ENCODE assay signal across 8 mouse cellular contexts in the genomic region with DNA sequence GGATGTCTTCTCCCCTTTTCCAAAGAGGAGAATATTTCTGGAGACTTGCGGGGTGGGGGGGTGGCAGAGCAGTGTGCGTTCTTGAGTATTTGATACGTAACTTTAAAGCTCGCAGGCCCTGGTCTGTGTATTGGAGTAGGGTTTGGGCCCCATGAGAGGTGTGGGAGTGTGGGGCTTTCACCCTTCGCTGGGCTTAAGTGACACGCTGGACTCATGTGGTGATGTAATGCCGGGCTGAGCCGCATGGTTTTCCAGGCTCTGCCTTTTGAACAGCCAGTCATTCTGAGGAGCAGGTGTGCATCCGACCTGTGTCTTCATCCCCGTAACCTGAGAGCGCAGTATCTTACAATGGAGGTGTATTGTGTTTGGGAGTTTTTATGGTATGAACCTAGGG.
A peak's percentile ranks its signal among the peaks of the same experiment; 100 is the strongest.
DNase-seq lines count a peak whose midpoint lies in the region; ATAC-seq and TF ChIP-seq lines count a peak whose summit lies in the region.

No protein-coding gene starts in this region.

- WGBS in kidney, embryonic 14.5 days = 10% methylated on average over 11 of the region's 11 CpGs
- 11% methylated on average over 11 of the region's 11 CpGs for WGBS in hindbrain, embryonic 13.5 days
- WGBS in midbrain, postnatal 0 days = 10% methylated on average over 11 of the region's 11 CpGs
- WGBS in thymus, adult 2 months = 95% methylated on average over 11 of the region's 11 CpGs

- peak overlapping the region; percentile 71 for H3K4me3 ChIP-seq in kidney, embryonic 14.5 days (ENCODE audit: low read length)
- H3K4me3 ChIP-seq in hindbrain, embryonic 13.5 days = peak overlapping the region; percentile 93
- H3K4me3 ChIP-seq in midbrain, postnatal 0 days (ENCODE audit: low read depth, low read length) = peak overlapping the region; percentile 84
- H3K4me3 ChIP-seq in thymus, adult 2 months (ENCODE audit: control insufficient read depth, insufficient read depth, low read length) = no peak overlapping the region

- ATAC-seq in kidney, embryonic 14.5 days (ENCODE audit: low FRiP score, low TSS enrichment) = peak; percentile 58
- no peak for ATAC-seq in hindbrain, embryonic 13.5 days (ENCODE audit: low FRiP score)
- ATAC-seq in midbrain, postnatal 0 days (ENCODE audit: low FRiP score) = peak; percentile 31; the same call in 1 of the 2 replicates
- ATAC-seq in erythroid progenitor cell, adult 5-6 weeks (replicated peaks; ENCODE audit: low FRiP score, poor library complexity, severe bottlenecking) = no peak

- peak; percentile 56 for TF ChIP-seq CTCF in midbrain, postnatal 0 days (IDR thresholded peaks at IDR 0.05)
- TF ChIP-seq CTCF in thymus, adult 2 months (IDR thresholded peaks at IDR 0.05; ENCODE audit: borderline replicate concordance, control insufficient read depth, extremely low read depth, insufficient read depth, low read length, poor library complexity) = no peak

- peak overlapping the region; percentile 94 for H3K27ac ChIP-seq in kidney, embryonic 14.5 days (ENCODE audit: low read depth, low read length)
- H3K27ac ChIP-seq in hindbrain, embryonic 13.5 days = peak overlapping the region; percentile 100
- H3K27ac ChIP-seq in midbrain, postnatal 0 days (ENCODE audit: low read depth, low read length) = peak overlapping the region; percentile 99
- no peak overlapping the region for H3K27ac ChIP-seq in thymus, adult 2 months (ENCODE audit: control insufficient read depth, insufficient read depth, low read length)

- H3K4me1 ChIP-seq in kidney, embryonic 14.5 days (ENCODE audit: control insufficient read depth, insufficient read depth, low read length) = peaks cover 37% of the 10 kb centered on the region
- peaks cover 62% of the 10 kb centered on the region for H3K4me1 ChIP-seq in hindbrain, embryonic 13.5 days (replicated peaks)
- H3K4me1 ChIP-seq in midbrain, postnatal 0 days (ENCODE audit: insufficient read depth, low read length) = peaks cover 24% of the 10 kb centered on the region
- H3K4me1 ChIP-seq in thymus, adult 2 months (replicated peaks; ENCODE audit: control insufficient read depth, insufficient read depth, low read length) = peaks cover 32% of the 10 kb centered on the region

- no peaks in the 10 kb centered on the region for H3K9me3 ChIP-seq in kidney, embryonic 14.5 days (ENCODE audit: control insufficient read depth, low read length)
- H3K9me3 ChIP-seq in hindbrain, embryonic 13.5 days = no peaks in the 10 kb centered on the region
- no peaks in the 10 kb centered on the region for H3K9me3 ChIP-seq in midbrain, postnatal 0 days (ENCODE audit: low read length)

- peak overlapping the region; percentile 92 for H3K4me2 ChIP-seq in kidney, embryonic 14.5 days (replicated peaks; ENCODE audit: low read depth, low read length)
- H3K4me2 ChIP-seq in hindbrain, embryonic 13.5 days = peak overlapping the region; percentile 63
- peak overlapping the region; percentile 76 for H3K4me2 ChIP-seq in midbrain, postnatal 0 days (ENCODE audit: low read depth, low read length, poor library complexity, severe bottlenecking)

- no peaks in the 10 kb centered on the region for H3K36me3 ChIP-seq in kidney, embryonic 14.5 days (ENCODE audit: control insufficient read depth, insufficient read depth, low read length)
- no peaks in the 10 kb centered on the region for H3K36me3 ChIP-seq in hindbrain, embryonic 13.5 days
- no peaks in the 10 kb centered on the region for H3K36me3 ChIP-seq in midbrain, postnatal 0 days (ENCODE audit: insufficient read depth, low read length)
- H3K36me3 ChIP-seq in thymus, adult 2 months (ENCODE audit: control insufficient read depth, insufficient read depth, low read length) = no peaks in the 10 kb centered on the region

- no peak for DNase-seq in kidney, postnatal 36 days
- DNase-seq in cerebellum, postnatal 10 days = peak; percentile 74 to 77
- peak; percentile 64 for DNase-seq in midbrain, postnatal 0 days (ENCODE audit: low spot score)
- DNase-seq in thymus, adult 2 months = no peak
- DNase-seq in ovary, postnatal 14 days (ENCODE audit: low spot score) = no peak

- no peak for TF ChIP-seq POLR2A in thymus, adult 2 months (IDR thresholded peaks at IDR 0.05; ENCODE audit: control insufficient read depth, extremely low read depth, insufficient read depth, low read length, poor library complexity)

- peak overlapping the region; percentile 86; the same call in 1 of the 2 replicates for H3K9ac ChIP-seq in kidney, embryonic 14.5 days (ENCODE audit: low read depth, low read length)
- peak overlapping the region; percentile 100 for H3K9ac ChIP-seq in hindbrain, embryonic 13.5 days
- H3K9ac ChIP-seq in midbrain, postnatal 0 days (replicated peaks; ENCODE audit: low read length, poor library complexity, severe bottlenecking) = peak overlapping the region; percentile 97

- no peaks in the 10 kb centered on the region for H3K27me3 ChIP-seq in kidney, embryonic 14.5 days (ENCODE audit: control insufficient read depth, insufficient read depth, low read length)
- H3K27me3 ChIP-seq in hindbrain, embryonic 13.5 days = no peaks in the 10 kb centered on the region
- no peaks in the 10 kb centered on the region for H3K27me3 ChIP-seq in midbrain, postnatal 0 days (ENCODE audit: insufficient read depth, low read length)
- no peaks in the 10 kb centered on the region for H3K27me3 ChIP-seq in thymus, adult 2 months (ENCODE audit: control insufficient read depth, insufficient read depth, low read length)

Comparison
In these comparisons a context has a peak if more than half of its experiments do, and no peak if none do; other contexts are left out.
1. ATAC-seq: peak in kidney, embryonic 14.5 days (single experiment) and midbrain, postnatal 0 days (single experiment); none in hindbrain, embryonic 13.5 days (single experiment) and erythroid progenitor cell, adult 5-6 weeks (single experiment).
2. DNase-seq: peak in cerebellum, postnatal 10 days (2 of 2) and midbrain, postnatal 0 days (single experiment); none in kidney, postnatal 36 days (0 of 2), thymus, adult 2 months (single experiment) and ovary, postnatal 14 days (single experiment).
3. Peak in every context shown above with its lines, with median percentiles within 50 percentile points of each other: H3K4me2 ChIP-seq and H3K9ac ChIP-seq.